Mouse (Mus musculus): ENCODE measurements at regions not wholly inside any gene's neighbourhood (a gene's known extent, or its start where the extent isn't known, plus 50 kb on each side); places are given as distances from the start of the nearest gene placed in this dataset.

- Histone ChIP-seq H3K27me3 (replicated peaks) (peaks cover 61% of the 10 kb centered on the region), H3K4me3 (replicated peaks) (peak overlapping the region; percentile 90)
Measured at GRCm38 (mm10) chr2:167840344-167840743, 91.5 kb upstream of the Ptpn1 start.

GRCm38 (mm10) chr2:167839324-167839981 is 92.4 kb upstream of the Ptpn1 start:
- H3K4me1 ChIP-seq = peaks cover 97% of the 10 kb centered on the region
- peak overlapping the region; percentile 90 for H3K4me3 ChIP-seq (replicated peaks)
- H3K9me3 ChIP-seq = peaks cover 9% of the 10 kb centered on the region
- peaks cover 13% of the 10 kb centered on the region for H3K36me3 ChIP-seq (replicated peaks; ENCODE audit: low read length)
- H3K27me3 ChIP-seq (replicated peaks) = peaks cover 58% of the 10 kb centered on the region
- TF ChIP-seq FLI1 (IDR thresholded peaks at IDR 0.05; ENCODE audit: low read length) (no peak), GATA1 (IDR thresholded peaks at IDR 0.05; ENCODE audit: borderline replicate concordance, low read length) (no peak)

More at GRCm38 (mm10) chr2:167840344-167840743, 91.5 kb upstream of the Ptpn1 start:
- Histone ChIP-seq H3K36me3 (replicated peaks; ENCODE audit: low read length) (peaks cover 7% of the 10 kb centered on the region), H3K4me1 (peaks cover 95% of the 10 kb centered on the region), H3K9me3 (peaks cover 5% of the 10 kb centered on the region)
- TF ChIP-seq FLI1 (IDR thresholded peaks at IDR 0.05; ENCODE audit: low read length) = 0 out of 2 replicates have a peak, but pooled peaks have one; percentile 34
- peak; percentile 93; the same call in 2 of the 3 replicates for TF ChIP-seq GATA1 (IDR thresholded peaks at IDR 0.05; ENCODE audit: borderline replicate concordance, low read length)

- Histone ChIP-seq H3K4me1 (peaks cover 98% of the 10 kb centered on the region), H3K4me3 (replicated peaks) (peak overlapping the region; percentile 74), H3K27me3 (replicated peaks) (peaks cover 59% of the 10 kb centered on the region), H3K9me3 (peaks cover 9% of the 10 kb centered on the region), H3K36me3 (replicated peaks; ENCODE audit: low read length) (peaks cover 13% of the 10 kb centered on the region)
- TF ChIP-seq FLI1 (IDR thresholded peaks at IDR 0.05; ENCODE audit: low read length) = no peak
- no peak for TF ChIP-seq GATA1 (IDR thresholded peaks at IDR 0.05; ENCODE audit: borderline replicate concordance, low read length)
Measured at GRCm38 (mm10) chr2:167837596-167837995, 94.3 kb upstream of the Ptpn1 start.

- TF ChIP-seq GATA1 (IDR thresholded peaks at IDR 0.05; ENCODE audit: borderline replicate concordance, low read length) (no peak), FLI1 (IDR thresholded peaks at IDR 0.05; ENCODE audit: low read length) (no peak)
- Histone ChIP-seq H3K4me1 (peaks cover 90% of the 10 kb centered on the region), H3K36me3 (replicated peaks; ENCODE audit: low read length) (peaks cover 13% of the 10 kb centered on the region), H3K4me3 (replicated peaks) (peak overlapping the region; percentile 56), H3K27me3 (replicated peaks) (peaks cover 57% of the 10 kb centered on the region), H3K9me3 (peaks cover 9% of the 10 kb centered on the region)
Measured at GRCm38 (mm10) chr2:167836611-167837010, 95.2 kb upstream of the Ptpn1 start.

GRCm38 (mm10) chr2:167834605-167835004 is 97.3 kb upstream of the Ptpn1 start:
- H3K27me3 ChIP-seq (replicated peaks) = peaks cover 69% of the 10 kb centered on the region
- H3K4me3 ChIP-seq (replicated peaks) = no peak overlapping the region
- peaks cover 85% of the 10 kb centered on the region for H3K4me1 ChIP-seq
- H3K36me3 ChIP-seq (replicated peaks; ENCODE audit: low read length) = peaks cover 13% of the 10 kb centered on the region
- H3K9me3 ChIP-seq = peaks cover 9% of the 10 kb centered on the region
- TF ChIP-seq GATA1 (IDR thresholded peaks at IDR 0.05; ENCODE audit: borderline replicate concordance, low read length) = no peak
- TF ChIP-seq FLI1 (IDR thresholded peaks at IDR 0.05; ENCODE audit: low read length) = no peak

- peaks cover 13% of the 10 kb centered on the region for H3K36me3 ChIP-seq (replicated peaks; ENCODE audit: low read length)
- peak overlapping the region; percentile 74 for H3K4me3 ChIP-seq (replicated peaks)
- H3K4me1 ChIP-seq = peaks cover 85% of the 10 kb centered on the region
- no peak for TF ChIP-seq GATA1 (IDR thresholded peaks at IDR 0.05; ENCODE audit: borderline replicate concordance, low read length)
- TF ChIP-seq FLI1 (IDR thresholded peaks at IDR 0.05; ENCODE audit: low read length) = no peak
- peaks cover 9% of the 10 kb centered on the region for H3K9me3 ChIP-seq
- peaks cover 76% of the 10 kb centered on the region for H3K27me3 ChIP-seq (replicated peaks)
Measured at GRCm38 (mm10) chr2:167833290-167833953, 98.4 kb upstream of the Ptpn1 start.

- Histone ChIP-seq H3K4me3 (replicated peaks) (peak overlapping the region; percentile 64), H3K4me1 (peaks cover 72% of the 10 kb centered on the region), H3K36me3 (replicated peaks; ENCODE audit: low read length) (peaks cover 13% of the 10 kb centered on the region), H3K9me3 (peaks cover 9% of the 10 kb centered on the region), H3K27me3 (replicated peaks) (peaks cover 82% of the 10 kb centered on the region)
- TF ChIP-seq FLI1 (IDR thresholded peaks at IDR 0.05; ENCODE audit: low read length) (no peak), GATA1 (IDR thresholded peaks at IDR 0.05; ENCODE audit: borderline replicate concordance, low read length) (no peak)
Measured at GRCm38 (mm10) chr2:167831076-167832039, 100.5 kb upstream of the Ptpn1 start.

- Histone ChIP-seq H3K4me3 (replicated peaks) (peak overlapping the region; percentile 20), H3K9me3 (no peaks in the 10 kb centered on the region), H3K4me1 (peaks cover 47% of the 10 kb centered on the region), H3K36me3 (replicated peaks; ENCODE audit: low read length) (no peaks in the 10 kb centered on the region), H3K27me3 (replicated peaks) (peaks cover 88% of the 10 kb centered on the region)
- TF ChIP-seq GATA1 (IDR thresholded peaks at IDR 0.05; ENCODE audit: borderline replicate concordance, low read length) (no peak), FLI1 (IDR thresholded peaks at IDR 0.05; ENCODE audit: low read length) (no peak)
Measured at GRCm38 (mm10) chr2:167828258-167828657, 103.6 kb upstream of the Ptpn1 start.

- TF ChIP-seq GATA1 (IDR thresholded peaks at IDR 0.05; ENCODE audit: borderline replicate concordance, low read length) (no peak), FLI1 (IDR thresholded peaks at IDR 0.05; ENCODE audit: low read length) (no peak)
- Histone ChIP-seq H3K4me3 (replicated peaks) (no peak overlapping the region), H3K27me3 (replicated peaks) (peaks cover 88% of the 10 kb centered on the region)
Measured at GRCm38 (mm10) chr2:167826922-167827703, 104.7 kb upstream of the Ptpn1 start.

More at GRCm38 (mm10) chr2:167826922-167827703, 104.7 kb upstream of the Ptpn1 start:
- Histone ChIP-seq H3K4me1 (peaks cover 50% of the 10 kb centered on the region), H3K36me3 (replicated peaks; ENCODE audit: low read length) (no peaks in the 10 kb centered on the region), H3K9me3 (no peaks in the 10 kb centered on the region)

All from megakaryocyte, embryonic 14.5 days (primary cell).